ENCODE assay signal across 11 mouse cellular contexts in the genomic region with DNA sequence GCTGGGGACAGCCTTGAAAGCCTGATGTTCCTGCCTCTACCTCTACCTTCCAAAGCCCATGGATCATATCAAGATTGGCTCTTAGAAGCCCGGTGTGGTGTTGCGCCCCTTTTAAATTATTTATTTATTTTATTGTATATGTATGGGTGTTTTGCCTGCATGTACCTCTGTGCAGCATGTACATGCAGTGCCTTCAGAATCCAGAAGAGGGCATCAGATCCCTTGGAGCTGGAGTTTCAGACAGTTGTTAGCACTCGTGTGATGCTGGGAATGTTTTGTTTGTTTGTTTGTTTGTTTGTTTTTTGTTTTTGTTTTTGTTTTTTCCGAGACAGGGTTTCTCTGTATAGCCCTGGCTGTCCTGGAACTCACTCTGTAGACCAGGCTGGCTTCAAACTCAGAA. TPM values are rescaled to one million over a fixed set of nuclear protein-coding genes. Genes with fewer than 3 reads are reported as not detected.
DNase-seq lines count a peak whose midpoint lies in the region; ATAC-seq and TF ChIP-seq lines count a peak whose summit lies in the region.
"Had no signal": no experiment of that assay in that cellular context is flagged by ENCODE, and none has a peak within 500 bp of the region (broad histone marks: within the 10 kb centered on the region; RNA-seq: fewer than 3 reads in every experiment).

No protein-coding gene starts in this region.

- 71% methylated on average over 4 of the region's 4 CpGs for WGBS in heart, adult 2 months
- 70% methylated on average over 4 of the region's 4 CpGs for WGBS in thymus, adult 2 months
- WGBS in neural tube, embryonic 15.5 days: 68% methylated on average over 4 of the region's 4 CpGs

- no peaks in the 10 kb centered on the region for H3K4me1 ChIP-seq in heart, adult 2 months (ENCODE audit: control insufficient read depth, insufficient read depth, low read length)
- no peaks in the 10 kb centered on the region for H3K4me1 ChIP-seq in thymus, adult 2 months (replicated peaks; ENCODE audit: control insufficient read depth, insufficient read depth, low read length)
- H3K4me1 ChIP-seq in neural tube, embryonic 15.5 days: no peaks in the 10 kb centered on the region
- H3K4me1 ChIP-seq: limb, embryonic 13.5 days had no signal

- H3K9me3 ChIP-seq in neural tube, embryonic 15.5 days (replicated peaks): no peaks in the 10 kb centered on the region
- H3K9me3 ChIP-seq: limb, embryonic 13.5 days had no signal

- H3K4me3 ChIP-seq in heart, adult 2 months: no peak overlapping the region
- no peak overlapping the region for H3K4me3 ChIP-seq in thymus, adult 2 months (ENCODE audit: control insufficient read depth, insufficient read depth, low read length)
- no peak overlapping the region for H3K4me3 ChIP-seq in neural tube, embryonic 15.5 days (replicated peaks)
- H3K4me3 ChIP-seq: limb, embryonic 13.5 days had no signal

- no peak overlapping the region for H3K27ac ChIP-seq in heart, adult 2 months
- no peak overlapping the region for H3K27ac ChIP-seq in thymus, adult 2 months (ENCODE audit: control insufficient read depth, insufficient read depth, low read length)
- no peak overlapping the region for H3K27ac ChIP-seq in neural tube, embryonic 15.5 days (replicated peaks)
- H3K27ac ChIP-seq: limb, embryonic 13.5 days had no signal

- intact Hi-C loops in heart, adult 2 months (cut with DNase I): no loop called here

- TF ChIP-seq POLR2A in heart, adult 2 months (IDR thresholded peaks at IDR 0.05; ENCODE audit: insufficient read depth, low read depth, low read length): no peak
- TF ChIP-seq POLR2A in thymus, adult 2 months (IDR thresholded peaks at IDR 0.05; ENCODE audit: control insufficient read depth, extremely low read depth, insufficient read depth, low read length, poor library complexity): no peak

- no peak for ATAC-seq in neural tube, embryonic 15.5 days (ENCODE audit: low FRiP score)
- ATAC-seq: hindbrain, embryonic 16.5 days had no signal

- no peak overlapping the region for H3K9ac ChIP-seq in heart, adult 2 months (ENCODE audit: low read depth, low read length)
- H3K9ac ChIP-seq in neural tube, embryonic 15.5 days (replicated peaks): no peak overlapping the region
- H3K9ac ChIP-seq: limb, embryonic 13.5 days had no signal

- H3K27me3 ChIP-seq in heart, adult 2 months (ENCODE audit: control insufficient read depth, insufficient read depth, low read length): no peaks in the 10 kb centered on the region
- H3K27me3 ChIP-seq in thymus, adult 2 months (ENCODE audit: control insufficient read depth, insufficient read depth, low read length): no peaks in the 10 kb centered on the region
- no peaks in the 10 kb centered on the region for H3K27me3 ChIP-seq in neural tube, embryonic 15.5 days (replicated peaks)
- H3K27me3 ChIP-seq: limb, embryonic 13.5 days had no signal

- peak; percentile 53 for TF ChIP-seq CTCF in heart, adult 2 months (IDR thresholded peaks at IDR 0.05)
- TF ChIP-seq CTCF in thymus, adult 2 months (IDR thresholded peaks at IDR 0.05; ENCODE audit: borderline replicate concordance, control insufficient read depth, extremely low read depth, insufficient read depth, low read length, poor library complexity): no peak

- DNase-seq in heart, adult 2 months: no peak
- no peak for DNase-seq in heart, adult 18-20 months
- DNase-seq in thymus, adult 2 months: peak; percentile 46
- DNase-seq in thymus, adult 18-20 months: no peak
- DNase-seq in induced T-regulatory cell, adult 2 months (ENCODE audit: low read depth): peak; percentile 42
- DNase-seq in adrenal gland, adult (ENCODE audit: inconsistent age in 2 of 2, low spot score in 1 of 2): no peak
- DNase-seq in cerebellum, postnatal 36 days: no peak
- DNase-seq: midbrain, embryonic 14.5 days had no signal

- H3K79me2 ChIP-seq in heart, adult 2 months (replicated peaks; ENCODE audit: control insufficient read depth, insufficient read depth, low read length): no peaks in the 10 kb centered on the region

- TF ChIP-seq EP300 in heart, adult 2 months (IDR thresholded peaks at IDR 0.05; ENCODE audit: insufficient read depth, low read depth, low read length): no peak

- no peaks in the 10 kb centered on the region for H3K36me3 ChIP-seq in heart, adult 2 months (ENCODE audit: control insufficient read depth, insufficient read depth, low read length)
- H3K36me3 ChIP-seq in thymus, adult 2 months (ENCODE audit: control insufficient read depth, insufficient read depth, low read length): no peaks in the 10 kb centered on the region
- H3K36me3 ChIP-seq in neural tube, embryonic 15.5 days: no peaks in the 10 kb centered on the region
- H3K36me3 ChIP-seq: limb, embryonic 13.5 days had no signal

- H3K4me2 ChIP-seq in neural tube, embryonic 15.5 days: no peak overlapping the region
- H3K4me2 ChIP-seq: limb, embryonic 13.5 days had no signal

RNA-seq across cellular contexts. Expression of a gene that starts 18.5 kb away (rescaled TPM):
- total RNA-seq in heart, adult 2 months (2021): under 1 TPM; 0.50 to 0.61 TPM
- 0.61 and 1.3 TPM in 2 replicates for polyA plus RNA-seq in heart, adult 2 months (2012; rRNA removed)
- under 1 TPM; 0.47 to 0.72 TPM for total RNA-seq in heart, adult 18-20 months (2021)
- 0.64 and 0.69 TPM in 2 replicates for polyA plus RNA-seq in thymus, adult 2 months (2012; rRNA removed)
- 3.4 and 4.2 TPM in 2 replicates for polyA plus RNA-seq in neural tube, embryonic 15.5 days (2015; fragmentation: Nextera tagmentation; extraction: Ambion mirVana)

Comparison
In these comparisons a context has a peak if more than half of its experiments do, and no peak if none do; other contexts are left out.
1. DNase-seq: peak in thymus, adult 2 months (single experiment) and induced T-regulatory cell, adult 2 months (single experiment); none in heart, adult 2 months (0 of 2), heart, adult 18-20 months (0 of 2), thymus, adult 18-20 months (0 of 2), adrenal gland, adult (0 of 2) and cerebellum, postnatal 36 days (0 of 2).